Mouse (Mus musculus): ENCODE measurements around the gene Ift46.
"Not testable (repeated sequence)": the region's sequence is repeated elsewhere in the genome, so short reads cannot be mapped to it uniquely, and the experiment has no call there.

The Ift46 gene

DNA sequence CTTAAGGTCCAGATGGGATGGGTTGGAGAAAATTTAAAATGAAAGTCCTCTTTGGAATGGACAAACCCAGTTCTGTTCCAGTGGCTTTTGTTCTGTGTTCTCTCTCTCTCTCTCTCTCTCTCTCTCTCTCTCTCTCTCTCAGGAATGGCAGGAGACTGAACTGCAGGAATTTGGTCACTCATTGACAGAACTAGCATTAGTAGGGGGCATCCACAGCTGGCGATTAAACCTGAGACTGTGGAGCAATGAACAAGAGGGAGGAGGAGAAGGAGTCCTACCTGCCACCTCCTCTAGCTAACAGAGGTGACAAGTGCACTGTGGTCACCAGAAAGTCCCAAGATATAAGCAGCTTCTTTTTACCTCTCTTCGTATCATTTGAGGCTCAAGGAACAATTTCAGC lies 31.4 kb upstream of the Ift46 start:
- DNase-seq: peak; percentile 40 to 68

DNA sequence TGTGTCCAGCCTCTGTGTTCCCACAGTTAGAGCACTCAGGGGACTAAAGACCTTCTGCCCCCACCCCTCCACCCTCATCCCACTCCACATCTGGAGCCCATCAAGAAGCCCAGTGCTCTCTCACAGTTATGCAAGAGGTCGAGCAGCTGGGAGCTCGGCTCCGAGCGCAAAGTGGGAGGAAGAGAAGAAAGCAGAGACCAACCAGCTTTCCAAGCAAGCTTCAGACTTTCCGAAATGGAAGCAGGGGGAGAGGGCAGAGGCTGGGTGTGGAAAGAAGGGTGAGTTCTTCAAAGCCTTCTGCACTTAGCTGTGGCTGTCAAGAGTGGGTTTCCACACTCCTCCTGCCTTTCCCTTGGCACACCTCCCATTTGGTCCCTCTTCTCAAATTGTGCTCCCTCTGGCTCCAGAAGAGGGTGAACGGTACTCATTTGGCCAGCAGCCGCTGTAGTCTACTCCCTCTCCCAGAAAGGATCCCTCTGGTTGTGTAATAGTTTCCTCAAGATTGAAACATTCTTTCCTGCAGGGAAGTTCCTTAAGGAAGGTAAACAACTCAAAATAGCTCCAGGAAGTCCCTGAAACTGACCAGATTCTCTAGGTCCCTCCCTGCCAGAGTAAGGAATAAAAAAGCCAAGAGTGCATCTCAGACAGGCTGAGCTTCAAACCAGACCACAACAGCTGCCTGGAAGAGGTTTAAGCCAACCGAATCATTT lies 30.3 kb upstream of the Ift46 start:
- peak; percentile 59 to 82 for DNase-seq

DNA sequence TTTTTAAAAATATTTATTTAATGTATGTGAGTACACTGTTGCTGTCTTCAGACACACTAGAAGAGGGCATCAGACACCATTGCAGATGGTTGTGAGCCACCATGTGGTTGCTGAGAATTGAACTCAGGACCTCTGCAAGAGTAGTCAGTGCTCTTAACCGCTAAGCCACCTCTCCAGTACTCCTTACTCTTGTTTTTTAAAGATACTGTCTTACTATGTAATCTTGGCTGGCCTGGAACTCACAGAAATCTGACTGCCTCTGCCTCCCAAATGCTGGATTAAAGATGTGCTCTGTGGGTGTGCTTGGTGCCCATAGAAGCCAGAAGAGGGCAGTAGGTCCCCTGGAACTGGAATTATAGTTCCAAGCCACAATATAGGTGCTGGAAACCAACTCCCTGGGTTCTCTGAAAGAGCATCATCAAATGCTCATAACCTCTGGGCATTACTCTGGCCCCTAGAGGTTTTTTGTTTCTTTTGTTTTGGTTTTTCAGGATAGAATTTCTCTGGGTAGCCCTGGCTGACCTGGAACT lies 27.0 kb upstream of the Ift46 start:
- DNase-seq: no peak

DNA sequence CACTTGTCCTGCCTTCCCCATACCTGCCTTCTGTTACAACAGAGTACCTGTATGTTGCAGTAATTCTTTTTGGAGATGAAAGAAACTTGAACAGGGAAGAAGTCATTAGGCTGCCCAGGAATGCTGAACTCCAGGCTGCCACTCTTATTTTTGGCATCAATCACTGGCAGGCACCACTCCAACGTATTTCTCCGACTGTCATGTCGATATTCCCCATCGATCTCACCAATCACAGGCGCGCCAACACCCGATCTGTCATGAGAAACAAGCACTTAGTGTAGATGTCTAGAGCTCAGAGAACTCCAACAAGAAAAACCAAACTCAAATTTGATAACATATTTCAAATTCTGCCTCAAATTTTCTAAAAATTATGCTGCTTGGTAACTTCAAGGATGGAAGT lies 22.3 kb upstream of the Ift46 start:
- DNase-seq: no peak

DNA sequence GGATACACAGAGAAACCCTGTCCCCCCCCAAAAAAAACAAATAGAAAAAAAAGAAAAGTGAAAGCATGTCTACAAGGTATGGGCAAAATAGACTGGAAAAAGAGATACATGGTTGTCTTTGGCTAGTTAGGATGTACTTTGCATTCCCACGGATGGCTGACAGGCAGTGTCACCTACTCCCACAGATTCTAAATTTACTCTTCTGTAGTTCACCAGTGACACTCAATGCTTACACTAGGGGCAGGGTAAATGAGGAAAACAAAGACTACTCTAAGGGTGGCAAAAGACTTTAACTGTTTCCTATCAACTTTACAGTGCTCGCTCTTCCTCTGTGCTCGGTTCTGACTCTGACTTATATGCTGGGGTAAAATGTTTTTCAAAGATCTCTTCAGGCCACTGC lies 21.0 kb upstream of the Ift46 start:
- DNase-seq: no peak

DNA sequence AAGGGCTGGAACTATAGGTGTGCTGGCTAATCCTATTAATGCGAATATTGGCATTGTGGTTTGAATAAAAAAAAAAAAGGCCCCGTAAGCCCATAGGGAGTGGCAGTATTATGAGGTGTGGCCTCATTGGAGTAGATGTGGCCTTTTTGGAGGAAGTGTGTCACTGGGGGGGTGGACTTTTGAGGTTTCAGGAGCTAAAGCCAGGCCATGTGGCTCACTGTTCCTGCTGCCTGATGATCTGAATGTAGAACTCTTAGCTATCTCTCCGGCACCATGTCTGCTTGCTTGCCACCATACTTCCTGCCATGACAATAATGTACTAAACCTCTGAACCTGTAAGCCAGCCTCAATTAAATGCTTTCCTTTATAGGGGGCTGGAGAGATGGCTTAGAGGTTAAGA lies 20.4 kb upstream of the Ift46 start:
- DNase-seq: no peak

DNA sequence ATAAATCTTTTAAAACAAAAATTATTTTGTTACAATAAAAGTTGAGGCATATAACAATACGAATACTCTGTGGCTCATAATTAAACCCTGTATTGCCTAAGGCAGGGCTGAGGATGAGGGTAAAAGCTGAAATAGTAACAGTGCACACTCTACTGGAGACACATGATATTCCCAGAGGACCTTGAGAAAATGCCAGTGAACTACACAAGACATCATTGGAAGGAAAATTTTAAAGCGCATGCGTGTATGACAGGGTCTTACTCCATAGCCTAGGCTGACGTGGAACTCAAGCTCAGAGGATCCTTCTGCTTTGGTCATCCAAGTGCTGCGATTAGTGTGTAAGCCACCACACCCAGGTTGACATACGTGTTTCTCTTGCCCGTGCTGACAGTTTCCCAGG lies 19.2 kb upstream of the Ift46 start:
- no peak for DNase-seq

DNA sequence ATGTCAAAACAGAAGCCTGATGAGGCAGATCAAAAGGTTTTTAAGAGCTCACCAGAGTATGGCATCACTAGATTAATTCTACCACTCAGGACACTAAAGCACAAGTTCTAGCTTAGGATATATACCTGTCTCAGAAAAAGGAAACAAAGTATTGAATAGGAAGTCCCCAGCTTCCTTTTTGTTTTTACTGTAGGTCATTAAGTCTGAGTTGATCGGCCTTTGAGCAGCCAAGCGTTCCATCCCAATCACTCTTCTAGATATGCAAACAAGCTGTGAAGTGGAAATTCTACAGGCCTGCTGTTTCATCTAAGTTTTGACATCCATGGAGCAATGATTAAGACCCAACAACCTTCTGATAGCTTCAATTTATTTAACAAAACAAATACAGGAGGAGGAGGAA lies 6.8 kb upstream of the Ift46 start:
- DNase-seq: no peak

DNA sequence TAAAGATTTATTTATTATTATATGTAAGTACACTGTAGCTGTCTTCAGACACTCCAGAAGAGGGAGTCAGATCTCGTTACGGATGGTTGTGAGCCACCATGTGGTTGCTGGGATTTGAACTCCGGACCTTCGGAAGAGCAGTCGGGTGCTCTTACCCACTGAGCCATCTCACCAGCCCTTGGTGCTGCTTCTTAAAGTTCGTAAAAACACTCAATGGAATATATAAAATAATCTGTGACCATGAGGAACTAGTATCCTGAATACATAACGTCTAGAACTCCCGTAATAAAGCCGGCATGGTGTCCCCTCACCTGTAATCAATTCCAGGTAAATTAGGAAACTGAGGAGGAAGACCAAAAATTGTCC lies 304 bp downstream of the Ift46 start:
- DNase-seq: not testable (repeated sequence)

DNA sequence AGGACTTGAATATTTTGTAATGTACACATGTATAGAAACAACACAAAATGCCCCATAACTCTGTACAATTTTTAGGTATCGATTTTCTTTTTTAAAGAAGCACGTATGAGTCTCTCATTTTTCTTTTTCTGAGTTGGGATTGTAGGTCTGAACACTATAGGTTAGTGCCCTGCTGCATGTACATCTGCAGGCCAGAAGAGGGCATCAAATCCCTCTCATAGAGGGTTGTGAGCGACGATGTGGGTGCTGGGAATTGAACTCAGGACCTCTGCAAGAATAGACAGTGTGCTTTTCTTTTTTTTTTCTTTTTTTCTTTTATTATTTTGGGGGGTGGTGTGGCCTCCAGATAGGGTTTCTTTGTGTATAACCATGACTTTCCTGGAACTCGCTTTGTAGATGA lies 3.7 kb downstream of the Ift46 start:
- no peak for DNase-seq

DNA sequence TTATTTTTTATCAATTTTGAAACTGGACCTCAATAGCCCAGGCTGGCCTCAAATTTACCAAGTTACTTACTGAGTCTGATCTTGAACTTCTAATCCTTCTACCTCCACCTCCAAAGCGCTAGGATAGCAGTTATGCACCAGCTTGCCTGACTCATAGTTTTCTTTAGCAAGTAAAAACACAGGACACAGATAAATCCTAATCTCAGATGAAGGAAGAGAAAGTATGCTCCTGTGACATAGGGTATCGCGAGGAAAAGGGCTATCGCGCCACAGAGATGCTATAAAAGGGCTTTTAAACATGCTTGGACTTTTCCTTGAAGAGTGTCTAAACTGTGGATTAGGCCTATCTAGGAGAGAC lies 4.7 kb downstream of the Ift46 start:
- no peak for DNase-seq

DNA sequence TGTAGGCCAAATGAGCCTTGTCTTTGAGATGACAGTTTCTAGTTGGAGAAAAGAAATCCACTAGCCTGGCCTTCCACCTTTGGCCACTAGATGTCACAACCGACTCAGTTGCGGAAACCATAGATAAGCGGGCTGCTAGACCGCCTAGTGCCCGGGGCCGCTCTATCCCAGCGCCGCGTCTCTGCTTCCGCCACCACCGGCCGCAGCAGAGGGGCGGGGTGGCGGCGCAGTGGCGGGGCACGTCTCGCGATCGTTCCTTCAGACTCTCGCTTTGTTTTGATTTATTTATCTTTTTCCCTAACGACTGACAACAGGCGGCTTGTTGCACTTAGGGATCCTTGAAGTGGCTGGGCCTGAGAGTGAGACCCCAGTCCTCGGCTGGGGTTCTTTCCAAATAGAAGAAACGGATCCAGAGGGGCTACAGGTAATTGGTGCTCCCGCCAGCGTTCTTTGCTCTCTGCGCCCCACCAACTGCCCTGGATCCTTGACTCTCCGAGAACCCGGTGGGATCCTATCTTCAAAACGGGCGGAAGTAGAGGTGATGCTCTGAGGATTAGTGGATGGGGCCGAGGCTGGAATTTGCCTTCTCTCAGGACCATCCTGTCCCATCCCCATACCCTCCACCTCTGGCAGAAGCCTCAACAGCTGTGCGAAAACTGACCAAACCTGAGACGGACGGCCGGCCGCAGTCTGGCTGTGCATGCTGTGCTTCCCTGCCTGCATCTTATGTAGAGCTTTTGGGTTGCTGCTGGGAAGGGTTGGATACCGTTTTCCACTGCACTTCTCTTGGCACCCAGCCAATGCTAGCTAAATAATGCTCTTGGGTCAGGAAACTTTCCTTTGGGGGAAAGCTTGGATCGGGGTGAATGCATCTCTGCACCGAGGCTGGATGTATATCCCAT lies 5.3 kb downstream of the Ift46 start:
- DNase-seq: peak; percentile 96 to 97

DNA sequence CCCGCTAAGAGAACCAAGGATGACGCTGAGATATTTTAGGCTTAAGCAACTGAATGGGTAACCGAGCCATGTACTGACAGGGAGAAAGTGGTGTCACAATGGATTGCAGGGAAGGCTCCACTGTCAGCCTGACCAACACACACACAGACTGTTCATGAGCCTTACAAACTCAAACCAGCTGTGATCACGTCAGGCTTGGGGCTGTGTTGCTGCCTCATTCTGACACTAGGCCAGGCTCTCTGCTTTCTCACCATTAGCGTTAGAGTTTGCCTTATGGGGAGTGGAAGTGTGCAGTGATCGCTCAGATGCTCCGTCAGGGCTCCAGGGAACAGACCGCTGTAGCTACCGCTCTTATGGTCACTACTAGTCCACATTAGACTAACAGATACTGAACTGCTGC lies 25.1 kb downstream of the Ift46 start:
- DNase-seq: no peak

DNA sequence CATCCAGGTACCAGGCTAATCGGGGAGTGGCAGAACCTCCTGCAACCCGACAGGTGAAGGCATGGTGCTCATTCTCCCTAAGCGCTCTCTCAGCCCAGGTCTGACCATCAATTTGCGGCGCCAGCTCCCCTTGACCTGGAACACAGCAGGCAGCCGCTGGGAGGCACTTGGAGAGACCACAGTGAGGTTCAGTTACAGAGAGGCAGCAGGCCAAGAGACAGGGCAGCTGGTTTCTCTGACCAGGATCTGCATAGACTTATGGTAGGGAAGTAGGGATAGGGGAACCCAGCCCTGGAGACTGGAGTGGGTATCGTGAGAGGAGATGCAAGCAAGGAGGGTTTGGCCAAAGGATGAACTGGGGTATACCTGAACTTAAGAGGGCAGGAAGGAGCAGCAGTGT lies 30.6 kb downstream of the Ift46 start:
- DNase-seq: no peak

DNA sequence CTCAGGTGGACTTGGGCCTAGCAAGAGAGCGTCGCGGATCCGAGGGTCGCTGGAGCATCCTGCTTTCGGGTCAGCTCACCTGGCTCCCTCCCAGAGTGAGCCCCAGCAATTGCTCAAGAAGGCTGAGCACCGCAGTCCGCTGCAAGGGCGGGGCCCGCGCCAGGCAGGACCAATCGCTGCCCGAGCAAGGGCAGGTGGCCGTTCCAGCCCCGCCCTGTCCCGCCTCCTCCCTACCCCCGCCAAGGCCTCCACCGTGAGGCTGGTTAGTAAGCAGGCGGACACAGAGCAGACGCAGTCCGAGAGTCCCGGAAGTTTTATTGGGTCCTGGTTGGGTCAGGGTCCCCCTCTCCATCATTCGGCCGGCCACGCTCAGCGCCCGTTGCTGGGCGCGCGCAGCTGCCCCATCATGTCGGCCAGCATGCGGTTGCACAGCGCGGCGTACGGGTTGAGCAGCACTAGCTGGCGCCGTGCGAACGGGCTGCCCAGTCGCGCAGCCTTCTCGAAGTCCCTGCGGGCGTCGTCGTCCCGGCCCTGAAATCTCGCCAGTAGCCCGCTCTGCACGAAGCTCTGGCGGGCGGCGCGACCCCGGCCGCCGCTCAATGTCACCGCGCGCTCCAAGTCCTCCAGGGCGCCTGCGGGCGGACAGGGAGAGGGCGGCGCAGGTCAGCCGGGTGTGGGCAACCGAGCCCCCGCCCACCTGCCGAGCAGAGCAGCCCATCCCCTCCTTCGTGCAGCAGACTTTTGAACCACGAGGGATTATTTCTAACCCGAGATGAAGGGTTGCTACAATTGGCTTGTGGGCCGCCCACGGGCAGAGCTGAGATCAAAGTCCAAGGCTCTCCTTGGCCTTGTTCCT lies 31.6 kb downstream of the Ift46 start, which contains the start of gene Tmem25:
Gene Tmem25, minus strand, starts transcription at position 206 of the 856 bp plus-strand sequence.
- DNase-seq: peak; percentile 93 to 98

DNA sequence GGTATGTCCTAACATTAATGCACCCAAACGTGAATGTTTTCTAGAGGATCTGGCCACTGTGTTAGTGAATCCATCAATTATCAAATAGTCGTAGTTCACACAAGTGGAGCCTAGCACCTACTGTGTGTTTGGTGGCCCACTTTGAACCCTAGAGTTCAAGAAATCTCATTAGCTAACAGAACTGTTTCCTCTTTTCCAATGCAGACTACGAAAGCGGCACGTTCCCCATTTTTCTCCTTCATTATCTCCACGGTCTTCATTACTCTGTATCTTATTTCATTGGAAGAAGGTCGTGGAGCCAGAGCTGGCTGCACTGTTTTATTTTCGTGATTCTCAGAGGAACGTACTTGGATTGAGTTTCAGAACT lies 32.2 kb downstream of the Ift46 start:
- no peak for DNase-seq

DNA sequence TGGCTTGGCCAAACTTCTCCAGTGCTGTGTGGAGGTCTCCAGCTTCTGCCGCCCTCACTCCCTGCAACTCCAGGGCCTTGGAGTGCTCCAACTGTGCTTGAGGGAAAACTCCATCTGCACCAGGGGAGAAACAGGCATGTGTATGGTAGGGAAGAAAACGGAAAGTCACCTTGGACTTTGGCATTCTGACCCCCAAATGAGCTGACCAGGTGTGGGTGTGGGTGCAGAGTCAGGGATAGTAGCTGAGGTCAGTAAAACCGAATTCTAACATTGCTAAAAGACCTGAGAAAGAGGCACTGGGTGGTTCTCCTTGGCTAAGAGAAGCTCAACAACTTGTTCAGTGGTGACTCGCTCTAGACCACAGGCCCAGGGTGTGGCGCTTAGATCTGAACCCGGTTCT lies 34.0 kb downstream of the Ift46 start:
- peak; percentile 42 to 61 for DNase-seq

DNA sequence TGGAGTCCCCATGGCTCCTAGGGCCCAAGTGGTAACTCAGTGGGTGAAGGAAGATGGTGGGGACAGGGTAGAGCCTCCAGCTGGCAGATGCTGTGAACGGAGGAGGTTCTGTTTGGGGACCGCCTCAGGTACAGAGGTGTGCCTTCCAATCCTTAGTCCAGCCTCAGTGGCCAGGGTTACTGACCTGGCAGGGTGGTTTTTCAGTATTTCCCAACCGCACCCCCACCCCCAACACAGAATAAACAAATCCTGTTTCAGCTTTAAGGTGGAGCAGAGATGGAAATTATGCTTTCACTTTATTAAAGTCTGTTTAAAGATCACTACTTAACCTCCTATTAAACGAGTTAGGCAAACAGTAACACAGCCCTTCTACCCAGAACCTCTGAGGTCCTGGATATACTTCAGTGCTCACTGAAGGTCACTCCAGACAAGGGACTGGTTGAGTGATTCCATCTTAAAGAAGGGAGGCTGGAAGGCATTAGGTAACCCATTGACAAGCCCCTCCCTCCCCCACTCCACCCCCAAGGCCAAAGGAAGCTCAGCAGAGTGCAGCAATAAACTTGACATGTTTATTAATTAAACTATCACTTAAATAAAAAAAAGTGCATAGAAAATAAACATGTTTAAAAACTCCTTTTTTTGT lies 35.2 kb downstream of the Ift46 start, which contains the start of gene Ttc36:
Gene Ttc36, minus strand, starts transcription at position 265 of the 643 bp plus-strand sequence.
- DNase-seq: peak; percentile 83 to 93

DNA sequence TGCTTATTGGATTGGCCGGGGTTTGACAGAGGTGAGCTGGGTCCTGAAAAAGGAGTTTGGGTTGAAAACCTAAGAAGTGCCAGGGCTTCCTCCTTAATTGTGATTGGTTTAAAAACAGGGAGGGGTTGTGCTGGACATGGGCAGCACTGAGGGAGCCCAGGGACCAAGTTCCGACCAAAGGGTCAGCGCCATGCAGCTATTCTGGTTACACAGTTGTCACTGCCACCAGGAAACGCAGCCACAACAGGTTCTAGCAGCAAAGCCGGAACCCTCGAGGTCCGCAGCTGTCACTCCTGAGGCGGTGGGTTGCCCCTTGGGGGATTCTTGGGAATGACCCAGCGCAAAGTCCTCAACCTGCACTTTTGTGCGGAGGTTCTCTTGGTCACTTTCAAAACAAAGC lies 37.0 kb downstream of the Ift46 start:
- peak; percentile 41 to 81 for DNase-seq

DNA sequence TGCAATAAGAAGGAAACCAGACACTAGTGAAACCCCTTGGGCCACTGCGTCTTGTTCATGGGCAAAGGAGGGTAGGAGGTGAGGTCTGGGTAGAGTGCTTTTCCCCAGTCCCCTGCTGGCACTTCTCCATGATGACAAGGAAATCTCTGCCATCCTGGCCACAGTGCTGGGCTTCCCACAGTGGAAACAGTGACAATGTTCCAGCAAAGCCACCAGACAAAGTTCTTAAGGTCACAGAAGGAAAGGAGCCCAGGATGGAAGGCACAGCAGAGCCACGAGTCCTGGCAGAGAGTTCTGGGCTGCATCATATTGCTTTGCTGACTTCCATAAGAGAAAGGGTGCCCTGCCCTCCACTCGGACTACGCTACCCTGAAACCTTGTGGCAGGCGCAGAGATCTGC lies 37.8 kb downstream of the Ift46 start:
- DNase-seq: no peak

DNA sequence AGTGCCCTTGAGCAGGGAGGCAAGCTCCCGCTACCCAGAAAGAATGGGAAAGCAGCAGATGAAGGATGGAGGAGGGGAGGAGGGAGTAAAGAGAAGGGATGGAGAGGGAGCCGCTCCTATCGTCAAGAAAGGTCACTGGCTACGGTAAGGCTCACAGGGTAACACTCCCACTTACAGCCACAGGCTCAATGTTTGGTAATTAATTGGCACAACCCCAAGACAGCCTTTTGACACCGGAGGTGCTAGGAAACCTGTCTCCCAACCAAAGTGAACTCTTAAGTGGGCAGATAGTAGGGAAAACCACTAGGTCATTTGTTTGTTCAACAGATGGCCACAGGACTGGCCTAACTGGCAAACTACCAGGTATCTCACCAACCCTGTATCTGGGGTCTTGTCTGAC lies 39.4 kb downstream of the Ift46 start:
- no peak for DNase-seq

DNA sequence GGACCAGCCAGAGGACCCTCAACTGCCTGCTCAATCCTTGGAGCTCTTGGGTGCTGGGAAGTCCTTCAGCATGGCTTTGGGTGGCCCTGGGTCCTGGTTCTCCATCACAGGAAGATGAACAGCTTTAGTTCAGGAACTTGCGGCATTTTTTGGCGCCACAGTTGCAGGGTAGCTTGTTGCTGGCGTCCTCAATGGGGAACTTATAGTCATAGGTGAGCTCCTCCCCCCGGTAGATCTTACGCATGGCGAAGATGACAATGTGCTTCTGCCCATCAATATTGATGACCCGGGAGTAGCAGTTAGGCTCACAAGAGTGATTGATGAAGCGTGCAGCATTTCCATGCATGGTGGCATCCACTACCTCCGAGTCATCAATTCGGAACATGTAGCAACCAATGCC lies 40.1 kb downstream of the Ift46 start:
- no peak for DNase-seq

DNA sequence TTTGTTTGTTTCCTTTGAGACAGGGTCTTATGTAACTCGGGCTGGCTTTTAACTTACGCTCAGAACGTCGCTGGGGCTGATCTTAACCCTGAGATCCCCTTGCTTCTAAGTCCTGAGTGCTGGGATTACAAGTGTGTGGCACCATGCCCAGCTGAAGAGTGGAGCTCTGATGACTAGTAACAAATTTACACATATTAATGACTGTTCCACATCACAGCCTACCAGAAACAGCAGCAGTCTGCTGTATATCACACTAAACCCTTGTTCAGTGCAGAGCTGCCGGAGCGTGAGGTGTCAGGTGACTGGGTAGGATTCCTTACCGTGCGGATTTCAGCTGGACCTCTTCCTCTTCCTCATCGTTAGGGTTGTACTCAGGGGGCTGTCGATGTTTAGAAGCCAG lies 42.6 kb downstream of the Ift46 start:
- peak; percentile 56 to 73 for DNase-seq
